Mouse (Mus musculus): ENCODE measurements around the gene Atg16l1. TPM values are rescaled to one million over a fixed set of nuclear protein-coding genes. Genes with fewer than 3 reads are reported as not detected.
A peak's percentile ranks its signal among the peaks of the same experiment; 100 is the strongest.

Gene Atg16l1
- total and polyA plus RNA-seq, 2 experiments from 2014 or later, result 49.1 to 98.7 TPM

GRCm38 (mm10) chr1:87721382-87721781 is 34.3 kb upstream of the Atg16l1 start:
- Histone ChIP-seq H3K4me3 (ENCODE audit: low read depth, low read length) (no peak overlapping the region), H3K4me1 (ENCODE audit: insufficient read depth) (no peaks in the 10 kb centered on the region), H3K9ac (no peak overlapping the region), H3K9me3 (ENCODE audit: low read length) (no peaks in the 10 kb centered on the region), H3K4me2 (ENCODE audit: low read depth) (no peak overlapping the region), H3K27ac (ENCODE audit: low read depth, low read length) (no peak overlapping the region), H3K36me3 (ENCODE audit: insufficient read depth) (no peaks in the 10 kb centered on the region), H3K27me3 (ENCODE audit: insufficient read depth, low read length) (no peaks in the 10 kb centered on the region)
- TF ChIP-seq CTCF (IDR thresholded peaks at IDR 0.05; ENCODE audit: low read depth), result peak; percentile 74
- 42% methylated on average over 8 of the region's 8 CpGs for WGBS
- DNase-seq (peak; percentile 62), ATAC-seq (peak; percentile 81)

GRCm38 (mm10) chr1:87722081-87722480 is 33.6 kb upstream of the Atg16l1 start:
- ATAC-seq (peak; percentile 67; the same call in 1 of the 2 replicates), DNase-seq (no peak)
- no peak overlapping the region for H3K4me3 ChIP-seq (ENCODE audit: low read depth, low read length)
- H3K36me3 ChIP-seq (ENCODE audit: insufficient read depth), result no peaks in the 10 kb centered on the region
- no peaks in the 10 kb centered on the region for H3K9me3 ChIP-seq (ENCODE audit: low read length)
- H3K9ac ChIP-seq, result no peak overlapping the region
- H3K4me2 ChIP-seq (ENCODE audit: low read depth), result no peak overlapping the region
- H3K27ac ChIP-seq (ENCODE audit: low read depth, low read length), result no peak overlapping the region
- no peaks in the 10 kb centered on the region for H3K27me3 ChIP-seq (ENCODE audit: insufficient read depth, low read length)
- H3K4me1 ChIP-seq (ENCODE audit: insufficient read depth), result no peaks in the 10 kb centered on the region
- 52% methylated on average over 2 of the region's 2 CpGs for whole genome bisulfite sequencing
- no peak for TF ChIP-seq CTCF (IDR thresholded peaks at IDR 0.05; ENCODE audit: low read depth)

GRCm38 (mm10) chr1:87723351-87723750 is 32.3 kb upstream of the Atg16l1 start:
- DNase-seq (no peak), ATAC-seq (no peak)
- no peak for TF ChIP-seq CTCF (IDR thresholded peaks at IDR 0.05; ENCODE audit: low read depth)
- Histone ChIP-seq H3K9ac (no peak overlapping the region), H3K27me3 (ENCODE audit: insufficient read depth, low read length) (no peaks in the 10 kb centered on the region), H3K4me3 (ENCODE audit: low read depth, low read length) (no peak overlapping the region), H3K9me3 (ENCODE audit: low read length) (no peaks in the 10 kb centered on the region), H3K36me3 (ENCODE audit: insufficient read depth) (no peaks in the 10 kb centered on the region), H3K4me2 (ENCODE audit: low read depth) (no peak overlapping the region), H3K4me1 (ENCODE audit: insufficient read depth) (no peaks in the 10 kb centered on the region), H3K27ac (ENCODE audit: low read depth, low read length) (no peak overlapping the region)
- WGBS, result 58% methylated on average over 4 of the region's 4 CpGs

DNA sequence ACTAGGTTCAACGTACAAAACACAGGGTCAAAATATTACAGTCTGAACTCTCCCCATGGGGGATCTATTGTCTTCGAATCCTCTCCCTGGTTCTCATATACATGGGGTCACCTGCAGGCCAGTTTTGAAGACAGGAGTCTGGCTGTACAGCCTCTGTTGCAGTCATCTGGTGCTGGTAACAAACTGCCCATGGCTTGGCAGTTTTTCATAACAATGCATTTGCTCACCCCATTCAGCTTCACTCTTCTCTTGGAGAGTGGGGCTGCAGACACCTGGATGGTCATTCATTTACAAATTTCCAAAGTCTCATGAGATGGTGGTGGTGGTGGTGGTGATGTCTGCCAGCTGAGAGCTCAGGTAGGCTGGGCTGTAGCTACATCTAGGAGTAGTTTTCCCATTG is 26.6 kb upstream of the Atg16l1 start:
- H3K9ac ChIP-seq, result no peak overlapping the region
- no peak for DNase-seq
- no peaks in the 10 kb centered on the region for H3K36me3 ChIP-seq (ENCODE audit: insufficient read depth)
- H3K27me3 ChIP-seq (ENCODE audit: insufficient read depth, low read length), result no peaks in the 10 kb centered on the region
- no peaks in the 10 kb centered on the region for H3K9me3 ChIP-seq (ENCODE audit: low read length)
- H3K4me3 ChIP-seq (ENCODE audit: low read depth, low read length), result no peak overlapping the region
- 0 out of 2 replicates have a peak, but pooled peaks cover 4% of the 10 kb centered on the region for H3K4me1 ChIP-seq (ENCODE audit: insufficient read depth)
- WGBS, result 83% methylated on average over 2 of the region's 2 CpGs
- ATAC-seq, result no peak
- no peak overlapping the region for H3K4me2 ChIP-seq (ENCODE audit: low read depth)
- no peak for TF ChIP-seq CTCF (IDR thresholded peaks at IDR 0.05; ENCODE audit: low read depth)
- H3K27ac ChIP-seq (ENCODE audit: low read depth, low read length), result no peak overlapping the region

GRCm38 (mm10) chr1:87729850-87730249 is 25.8 kb upstream of the Atg16l1 start:
- Histone ChIP-seq H3K36me3 (ENCODE audit: insufficient read depth) (no peaks in the 10 kb centered on the region), H3K9me3 (ENCODE audit: low read length) (no peaks in the 10 kb centered on the region), H3K4me1 (ENCODE audit: insufficient read depth) (0 out of 2 replicates have a peak, but pooled peaks cover 4% of the 10 kb centered on the region), H3K9ac (no peak overlapping the region), H3K4me2 (ENCODE audit: low read depth) (no peak overlapping the region), H3K27me3 (ENCODE audit: insufficient read depth, low read length) (no peaks in the 10 kb centered on the region), H3K27ac (ENCODE audit: low read depth, low read length) (no peak overlapping the region), H3K4me3 (ENCODE audit: low read depth, low read length) (no peak overlapping the region)
- TF ChIP-seq CTCF (IDR thresholded peaks at IDR 0.05; ENCODE audit: low read depth), result no peak
- ATAC-seq, result peak; percentile 45; the same call in 1 of the 2 replicates
- WGBS, result 39% methylated on average over 6 of the region's 6 CpGs
- peak; percentile 41 for DNase-seq

GRCm38 (mm10) chr1:87730271-87730670 is 25.4 kb upstream of the Atg16l1 start:
- H3K9me3 ChIP-seq (ENCODE audit: low read length), result no peaks in the 10 kb centered on the region
- H3K36me3 ChIP-seq (ENCODE audit: insufficient read depth), result no peaks in the 10 kb centered on the region
- no peak overlapping the region for H3K4me2 ChIP-seq (ENCODE audit: low read depth)
- H3K4me1 ChIP-seq (ENCODE audit: insufficient read depth), result 0 out of 2 replicates have a peak, but pooled peaks cover 4% of the 10 kb centered on the region
- no peaks in the 10 kb centered on the region for H3K27me3 ChIP-seq (ENCODE audit: insufficient read depth, low read length)
- ATAC-seq (peak; percentile 42; the same call in 1 of the 2 replicates), DNase-seq (peak; percentile 39)
- no peak for TF ChIP-seq CTCF (IDR thresholded peaks at IDR 0.05; ENCODE audit: low read depth)
- no peak overlapping the region for H3K9ac ChIP-seq
- WGBS, result 61% methylated on average over 7 of the region's 7 CpGs
- no peak overlapping the region for H3K27ac ChIP-seq (ENCODE audit: low read depth, low read length)
- no peak overlapping the region for H3K4me3 ChIP-seq (ENCODE audit: low read depth, low read length)

- H3K36me3 ChIP-seq (ENCODE audit: insufficient read depth), result no peaks in the 10 kb centered on the region
- H3K27ac ChIP-seq (ENCODE audit: low read depth, low read length), result peak overlapping the region; percentile 66; the same call in 1 of the 2 replicates
- peak; percentile 49 for DNase-seq
- 0 out of 2 replicates have a peak, but pooled peaks cover 4% of the 10 kb centered on the region for H3K4me1 ChIP-seq (ENCODE audit: insufficient read depth)
- no peak overlapping the region for H3K9ac ChIP-seq
- no peak overlapping the region for H3K4me2 ChIP-seq (ENCODE audit: low read depth)
- ATAC-seq, result peak; percentile 80
- no peak for TF ChIP-seq CTCF (IDR thresholded peaks at IDR 0.05; ENCODE audit: low read depth)
- H3K4me3 ChIP-seq (ENCODE audit: low read depth, low read length), result no peak overlapping the region
- H3K9me3 ChIP-seq (ENCODE audit: low read length), result no peaks in the 10 kb centered on the region
- 40% methylated on average over 5 of the region's 5 CpGs for WGBS
- no peaks in the 10 kb centered on the region for H3K27me3 ChIP-seq (ENCODE audit: insufficient read depth, low read length)
Observed at GRCm38 (mm10) chr1:87733212-87733611, 22.5 kb upstream of the Atg16l1 start.
